8 mouse cellular contexts compared by ENCODE assay signal in genomic region chr11:5892151-5892591, GRCm38 (mm10). TPM values are rescaled to one million over a fixed set of nuclear protein-coding genes. Genes with fewer than 3 reads are reported as not detected.
DNase-seq lines count a peak whose midpoint lies in the region; ATAC-seq and TF ChIP-seq lines count a peak whose summit lies in the region.

No protein-coding gene starts in this region.

- TF ChIP-seq POLR2A in cerebellum, adult 2 months (IDR thresholded peaks at IDR 0.05; ENCODE audit: borderline replicate concordance, insufficient read depth, low read length), result peak; percentile 15; the same call in 1 of the 2 replicates

- no peak for TF ChIP-seq EP300 in heart, postnatal 0 days (IDR thresholded peaks at IDR 0.05; ENCODE audit: low read depth)

- ATAC-seq in heart, postnatal 0 days (ENCODE audit: insufficient read depth, low read depth), result peak; percentile 37
- no peak; the same call in 1 of the 2 replicates for ATAC-seq in limb, embryonic 13.5 days (ENCODE audit: low FRiP score, low read depth)
- no peak for ATAC-seq in CD4-positive, CD25-positive, alpha-beta regulatory T cell, adult 4 months

- peak overlapping the region; percentile 67 for H3K27ac ChIP-seq in cerebellum, adult 2 months (ENCODE audit: insufficient read depth, low read length)
- H3K27ac ChIP-seq in heart, postnatal 0 days (ENCODE audit: low read depth), result peak overlapping the region; percentile 36
- H3K27ac ChIP-seq in limb, embryonic 13.5 days, result no peak overlapping the region

- DNase-seq in NIH3T3 (ENCODE audit: low read depth), result peak; percentile 62
- DNase-seq in cerebellum, adult 2 months, result peak; percentile 66 to 73
- peak; percentile 42 for DNase-seq in heart, postnatal 0 days (ENCODE audit: low spot score)
- peak; percentile 78 for DNase-seq in splenic B cell, adult 2 months (ENCODE audit: low read depth, low spot score)
- DNase-seq in urinary bladder, postnatal 25 days (ENCODE audit: low spot score), result no peak
- DNase-seq in right cerebral cortex, postnatal 10 days (ENCODE audit: low spot score in 2 of 2), result no peak

- no peak overlapping the region for H3K4me2 ChIP-seq in heart, postnatal 0 days (ENCODE audit: low read depth, low read length)
- no peak overlapping the region for H3K4me2 ChIP-seq in limb, embryonic 13.5 days (replicated peaks)

- peaks cover 18% of the 10 kb centered on the region for H3K4me1 ChIP-seq in cerebellum, adult 2 months (ENCODE audit: control insufficient read depth, insufficient read depth, low read length)
- peaks cover 42% of the 10 kb centered on the region for H3K4me1 ChIP-seq in heart, postnatal 0 days (ENCODE audit: control insufficient read depth, insufficient read depth)
- H3K4me1 ChIP-seq in limb, embryonic 13.5 days, result peaks cover 49% of the 10 kb centered on the region

- no peak overlapping the region for H3K9ac ChIP-seq in heart, postnatal 0 days (replicated peaks; ENCODE audit: low read depth, low read length)
- peak overlapping the region; percentile 48 for H3K9ac ChIP-seq in limb, embryonic 13.5 days

- WGBS in cerebellum, adult 2 months, result 9% methylated on average over 8 of the region's 8 CpGs
- WGBS in heart, postnatal 0 days, result 11% methylated on average over 8 of the region's 8 CpGs
- 47% methylated on average over 8 of the region's 8 CpGs for WGBS in limb, embryonic 13.5 days

- H3K27me3 ChIP-seq in cerebellum, adult 2 months (ENCODE audit: control insufficient read depth, insufficient read depth, low read length), result no peaks in the 10 kb centered on the region
- no peaks in the 10 kb centered on the region for H3K27me3 ChIP-seq in heart, postnatal 0 days (ENCODE audit: control insufficient read depth, insufficient read depth, low read length)
- H3K27me3 ChIP-seq in limb, embryonic 13.5 days, result peaks cover 11% of the 10 kb centered on the region
- no peaks in the 10 kb centered on the region for H3K27me3 ChIP-seq in splenic B cell, adult 2 months (ENCODE audit: control insufficient read depth, insufficient read depth, low read length, poor library complexity, severe bottlenecking)

- H3K36me3 ChIP-seq in heart, postnatal 0 days (replicated peaks; ENCODE audit: control insufficient read depth, insufficient read depth, low read length), result no peaks in the 10 kb centered on the region
- no peaks in the 10 kb centered on the region for H3K36me3 ChIP-seq in limb, embryonic 13.5 days
- H3K36me3 ChIP-seq in splenic B cell, adult 2 months (ENCODE audit: control insufficient read depth, insufficient read depth, low read length, poor library complexity, severe bottlenecking), result no peaks in the 10 kb centered on the region

- H3K9me3 ChIP-seq in heart, postnatal 0 days (replicated peaks; ENCODE audit: control insufficient read depth, low read length), result no peaks in the 10 kb centered on the region
- no peaks in the 10 kb centered on the region for H3K9me3 ChIP-seq in limb, embryonic 13.5 days

- no peak overlapping the region for H3K4me3 ChIP-seq in cerebellum, adult 2 months (replicated peaks; ENCODE audit: insufficient read depth, low read depth, low read length)
- H3K4me3 ChIP-seq in heart, postnatal 0 days (ENCODE audit: low read depth, low read length), result no peak overlapping the region
- H3K4me3 ChIP-seq in limb, embryonic 13.5 days, result no peak overlapping the region

- no peak for TF ChIP-seq CTCF in cerebellum, adult 2 months (IDR thresholded peaks at IDR 0.05; ENCODE audit: borderline replicate concordance, insufficient read depth, low read depth, low read length)
- no peak for TF ChIP-seq CTCF in heart, postnatal 0 days (IDR thresholded peaks at IDR 0.05; ENCODE audit: low read depth)

RNA-seq across cellular contexts. Expression of gene Myl7, which starts 6.4 kb away (rescaled TPM):
- polyA plus RNA-seq in cerebellum, adult 2 months (2012; rRNA removed), result not detected in 2 replicates
- 1,536 and 2,717 TPM in 2 replicates for total RNA-seq in heart, postnatal 0 days (2014; rRNA removed; ENCODE audit: low replicate concordance)
- polyA plus RNA-seq in heart, postnatal 0 days (2015; fragmentation: Nextera tagmentation; extraction: Ambion mirVana), result 5,015 and 6,387 TPM in 2 replicates
- 0.80 TPM in 1 of 2 replicates, not detected in the other for polyA plus RNA-seq in limb, embryonic 13.5 days (2015; fragmentation: Nextera tagmentation; extraction: Ambion mirVana)
- not detected for polyA plus RNA-seq in CD4-positive, CD25-positive, alpha-beta regulatory T cell, adult 4 months (2017; shearing (Covaris generic))

RNA-seq across cellular contexts. Expression of gene Pold2, which starts 14.1 kb away (rescaled TPM):
- 47.4 and 55.0 TPM in 2 replicates for polyA plus RNA-seq in cerebellum, adult 2 months (2012; rRNA removed)
- 23.9 and 58.7 TPM in 2 replicates for total RNA-seq in heart, postnatal 0 days (2014; rRNA removed; ENCODE audit: low replicate concordance)
- 54.6 and 60.0 TPM in 2 replicates for polyA plus RNA-seq in heart, postnatal 0 days (2015; fragmentation: Nextera tagmentation; extraction: Ambion mirVana)
- polyA plus RNA-seq in limb, embryonic 13.5 days (2015; fragmentation: Nextera tagmentation; extraction: Ambion mirVana), result 125 and 137 TPM in 2 replicates
- polyA plus RNA-seq in CD4-positive, CD25-positive, alpha-beta regulatory T cell, adult 4 months (2017; shearing (Covaris generic)), result 10 to 100 TPM; 29.7 to 67.2 TPM

RNA-seq across cellular contexts. Expression of gene Aebp1, which starts 30.4 kb away (rescaled TPM):
- polyA plus RNA-seq in cerebellum, adult 2 months (2012; rRNA removed), result 10.3 and 13.2 TPM in 2 replicates
- 14.2 and 23.5 TPM in 2 replicates for total RNA-seq in heart, postnatal 0 days (2014; rRNA removed; ENCODE audit: low replicate concordance)
- polyA plus RNA-seq in heart, postnatal 0 days (2015; fragmentation: Nextera tagmentation; extraction: Ambion mirVana), result 17.5 and 19.4 TPM in 2 replicates
- polyA plus RNA-seq in limb, embryonic 13.5 days (2015; fragmentation: Nextera tagmentation; extraction: Ambion mirVana), result 36.8 and 38.1 TPM in 2 replicates
- polyA plus RNA-seq in CD4-positive, CD25-positive, alpha-beta regulatory T cell, adult 4 months (2017; shearing (Covaris generic)), result under 1 TPM; 0.35 to 0.51 TPM

RNA-seq across cellular contexts. Expression of gene Polm, which starts 54.4 kb away (rescaled TPM):
- 15.0 and 19.3 TPM in 2 replicates for polyA plus RNA-seq in cerebellum, adult 2 months (2012; rRNA removed)
- 1.7 and 4.4 TPM in 2 replicates for total RNA-seq in heart, postnatal 0 days (2014; rRNA removed; ENCODE audit: low replicate concordance)
- 3.3 and 3.7 TPM in 2 replicates for polyA plus RNA-seq in heart, postnatal 0 days (2015; fragmentation: Nextera tagmentation; extraction: Ambion mirVana)
- 10.5 and 11.4 TPM in 2 replicates for polyA plus RNA-seq in limb, embryonic 13.5 days (2015; fragmentation: Nextera tagmentation; extraction: Ambion mirVana)
- polyA plus RNA-seq in CD4-positive, CD25-positive, alpha-beta regulatory T cell, adult 4 months (2017; shearing (Covaris generic)), result 10 to 100 TPM; 17.2 to 37.5 TPM

RNA-seq across cellular contexts. Expression of gene Gck, which starts 57.7 kb away (rescaled TPM):
- polyA plus RNA-seq in cerebellum, adult 2 months (2012; rRNA removed), result 0.74 and 1.1 TPM in 2 replicates
- total RNA-seq in heart, postnatal 0 days (2014; rRNA removed; ENCODE audit: low replicate concordance), result not detected in 2 replicates
- polyA plus RNA-seq in heart, postnatal 0 days (2015; fragmentation: Nextera tagmentation; extraction: Ambion mirVana), result 0.71 and 0.78 TPM in 2 replicates
- polyA plus RNA-seq in limb, embryonic 13.5 days (2015; fragmentation: Nextera tagmentation; extraction: Ambion mirVana), result 1.5 and 2.8 TPM in 2 replicates
- polyA plus RNA-seq in CD4-positive, CD25-positive, alpha-beta regulatory T cell, adult 4 months (2017; shearing (Covaris generic)), result not detected

Comparison
In these comparisons a context has a peak if more than half of its experiments do, and no peak if none do; other contexts are left out.
1. DNase-seq: peak in NIH3T3 (single experiment), cerebellum, adult 2 months (2 of 2), heart, postnatal 0 days (single experiment) and splenic B cell, adult 2 months (single experiment); none in urinary bladder, postnatal 25 days (single experiment) and right cerebral cortex, postnatal 10 days (0 of 2).
2. RNA of gene Myl7, which starts 6.4 kb away (polyA plus RNA-seq): 5,015 to 6,387 TPM in heart, postnatal 0 days; 0.80 TPM in limb, embryonic 13.5 days, not detected in cerebellum, adult 2 months and not detected in CD4-positive, CD25-positive, alpha-beta regulatory T cell, adult 4 months; every median in the first group is over 1,000 times any median in the second.